Mouse (Mus musculus) cerebral cortex, adult 2 months (tissue): ENCODE results near the gene Gm20388.

ENCODE experiments used
- WGBS: fragments of 180-500 bp; shearing (Covaris S2); methylation state at CpG from one replicate; pipeline ENCODE4 v1.1.7; 2018; 5-methylcytosine and 5-hydroxymethylcytosine counted together

Gene Gm20388

DNA sequence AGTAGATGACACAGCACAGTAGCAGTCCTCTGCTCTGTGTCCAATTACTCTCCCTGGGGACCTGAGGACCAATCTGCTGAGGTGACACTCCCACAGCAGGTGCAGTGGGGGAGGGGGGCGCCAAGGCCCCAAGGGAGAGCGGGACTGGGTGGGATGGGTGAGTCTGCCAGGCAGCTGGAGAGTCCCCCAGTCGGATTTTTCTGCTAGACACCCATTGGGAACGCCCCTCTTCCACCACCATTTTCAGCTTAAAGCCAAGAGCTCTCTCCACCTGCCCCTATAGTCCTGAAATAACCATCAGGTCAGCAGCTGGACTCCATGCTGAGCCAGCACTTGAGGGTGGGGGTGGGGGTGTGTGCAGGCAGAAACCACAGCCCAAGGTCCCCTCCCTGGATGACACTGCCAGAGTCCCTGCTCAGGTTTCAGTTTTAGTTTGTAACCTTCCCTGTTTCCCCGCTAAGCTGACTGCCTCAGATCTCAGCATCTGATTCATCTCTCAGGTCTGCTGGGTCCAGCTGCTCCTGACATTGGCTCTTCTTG is 525.9 kb downstream of the Gm20388 start:
- WGBS: 59% methylated on average over 5 of the region's 5 CpGs

DNA sequence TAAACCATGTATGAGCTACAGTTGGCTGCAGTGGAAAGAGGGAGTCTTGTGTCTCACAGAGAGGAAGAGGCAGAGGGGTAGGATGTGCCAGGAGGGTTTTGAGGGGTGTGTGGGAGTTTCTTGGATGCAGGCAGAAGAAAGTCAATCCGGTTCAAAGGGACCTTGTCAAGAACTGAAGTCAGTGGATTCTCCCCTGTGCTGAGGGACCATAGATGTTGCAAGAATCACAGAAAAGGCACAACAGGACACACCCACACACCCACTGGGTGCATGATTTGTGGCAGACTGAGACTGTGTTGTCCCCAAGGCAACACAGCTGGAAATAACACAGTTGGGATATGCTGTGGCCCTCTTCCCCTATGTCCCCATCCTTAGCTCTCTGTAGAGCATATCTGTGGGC is 526.6 kb downstream of the Gm20388 start:
- 44% methylated on average over 1 of the region's 1 CpGs for WGBS

GRCm38 (mm10) chr8:120437666-120438395 is 527.2 kb downstream of the Gm20388 start:
- WGBS: 55% methylated on average over 21 of the region's 21 CpGs

DNA sequence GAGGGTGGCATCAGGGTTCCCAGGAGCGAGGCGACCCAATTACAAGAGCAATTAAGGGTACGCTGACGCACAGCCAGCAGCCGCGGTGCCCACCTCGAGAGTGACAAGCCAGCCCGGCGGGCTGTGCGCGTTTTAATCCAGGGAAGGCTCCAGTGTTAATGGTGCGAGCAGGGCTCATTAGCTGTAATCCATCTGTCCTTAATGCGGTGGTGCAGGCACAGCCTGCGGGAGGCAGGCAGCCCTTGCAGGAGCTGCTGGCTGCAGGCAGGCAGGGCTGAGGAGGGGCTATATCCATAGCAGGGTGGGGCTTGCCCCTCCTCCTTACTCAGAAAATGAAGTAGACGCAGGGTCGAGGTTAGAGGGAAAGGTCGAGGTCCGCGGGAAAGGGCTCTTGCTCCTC is 528.7 kb downstream of the Gm20388 start:
- WGBS: 41% methylated on average over 19 of the region's 19 CpGs

DNA sequence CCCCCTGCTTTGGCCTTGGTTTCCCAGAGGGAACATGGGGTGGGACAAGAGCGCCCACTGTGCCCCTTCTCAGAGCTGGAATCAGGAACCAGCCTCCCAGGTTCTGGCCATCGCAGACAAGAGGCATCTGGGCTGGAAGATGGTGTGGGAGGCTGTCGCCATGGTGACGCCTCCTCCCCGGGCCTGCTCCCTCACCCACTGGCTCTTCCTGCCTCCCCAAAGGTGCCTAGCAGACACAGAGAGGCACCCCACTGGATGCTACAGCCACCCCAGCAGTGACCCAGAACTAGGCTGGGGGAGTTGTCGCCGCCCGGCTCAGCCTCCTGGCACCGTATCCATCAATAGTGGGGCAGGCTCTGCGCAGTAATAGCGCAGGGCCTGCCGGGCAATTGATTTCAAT is 530.1 kb downstream of the Gm20388 start:
- WGBS: 45% methylated on average over 12 of the region's 12 CpGs

- 79% methylated on average over 6 of the region's 6 CpGs for WGBS
These were observed 531.0 kb downstream of the Gm20388 start for GRCm38 (mm10) chr8:120441637-120442036.

DNA sequence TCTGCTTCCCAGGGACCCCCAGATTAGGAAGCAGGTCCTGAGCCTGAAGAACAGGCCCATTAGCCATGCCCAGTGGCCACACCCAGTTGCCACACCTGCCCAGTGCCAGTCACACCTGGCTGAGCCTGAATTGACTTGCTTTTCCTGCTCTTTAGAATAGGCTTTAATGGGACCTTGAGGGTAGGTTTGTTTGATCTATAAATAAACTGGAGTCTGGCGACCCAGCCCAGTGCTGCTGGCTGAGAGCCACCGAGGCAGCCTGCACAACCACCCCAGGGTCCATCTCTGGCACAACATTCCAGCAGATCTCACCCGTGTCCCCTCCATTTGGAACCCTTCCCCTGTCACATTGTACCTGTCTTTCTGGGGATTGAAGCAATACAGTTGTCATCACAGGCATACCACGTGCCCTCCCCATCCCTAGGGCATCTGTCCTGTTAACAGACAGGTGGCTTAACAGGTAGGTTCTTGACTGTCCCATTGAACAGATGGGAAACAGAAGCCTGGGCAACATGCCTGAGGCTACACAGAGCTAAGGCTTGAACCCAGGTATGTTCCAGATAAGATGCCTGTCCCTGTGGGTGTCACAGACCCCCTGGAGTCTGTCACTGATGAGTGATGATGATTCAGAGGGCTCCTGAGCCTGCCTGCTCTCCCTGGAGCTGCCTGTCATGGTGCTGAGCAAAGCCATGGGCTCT is 531.8 kb downstream of the Gm20388 start:
- WGBS: 54% methylated on average over 4 of the region's 4 CpGs

GRCm38 (mm10) chr8:120445249-120445648 is 534.6 kb downstream of the Gm20388 start:
- 89% methylated on average over 10 of the region's 10 CpGs for WGBS

GRCm38 (mm10) chr8:120448131-120448530 is 537.5 kb downstream of the Gm20388 start:
- WGBS: 84% methylated on average over 6 of the region's 6 CpGs

DNA sequence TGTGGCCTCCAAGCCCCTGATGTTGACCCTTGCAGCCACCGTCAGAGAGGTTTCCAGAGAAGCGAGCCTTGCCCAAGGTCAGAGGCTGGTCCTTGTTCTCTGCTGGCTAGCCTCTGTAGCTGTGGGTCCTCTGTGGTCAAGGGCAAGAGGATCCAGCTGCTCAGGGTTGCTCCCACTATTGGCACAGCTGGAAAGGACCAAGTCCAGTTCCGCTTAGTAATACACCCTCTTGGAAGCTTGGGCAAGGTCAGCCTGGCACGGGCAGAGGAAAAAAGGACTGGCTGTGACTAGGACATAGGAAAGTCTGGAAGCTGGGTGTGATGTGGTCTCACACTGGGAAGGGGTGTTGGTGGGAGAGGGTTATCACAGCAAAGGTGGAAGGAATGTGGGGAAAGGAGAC is 538.5 kb downstream of the Gm20388 start:
- 68% methylated on average over 4 of the region's 4 CpGs for WGBS

- WGBS: 49% methylated on average over 17 of the region's 17 CpGs
These were observed 539.0 kb downstream of the Gm20388 start for GRCm38 (mm10) chr8:120449608-120450031.

GRCm38 (mm10) chr8:120452111-120452510 is 541.5 kb downstream of the Gm20388 start:
- WGBS: 88% methylated on average over 2 of the region's 2 CpGs

DNA sequence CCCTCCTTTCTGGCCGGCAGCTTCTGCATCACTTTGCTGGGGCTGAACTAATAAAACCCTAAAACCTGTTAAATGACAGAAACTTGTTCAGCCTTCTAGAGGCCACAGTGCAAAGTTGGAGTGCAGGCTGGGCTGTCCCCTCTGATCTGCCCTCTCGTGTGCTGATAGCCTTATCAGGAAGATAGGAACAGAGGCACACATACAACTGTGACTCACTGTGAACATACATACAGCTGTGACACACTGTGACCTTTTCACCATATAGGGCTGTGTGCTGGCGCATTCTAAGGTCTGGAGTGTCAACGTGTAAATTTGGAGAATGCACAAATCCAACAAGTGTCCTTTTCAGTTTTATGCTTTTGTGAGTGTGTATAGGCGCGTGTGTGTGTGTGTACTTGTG is 543.8 kb downstream of the Gm20388 start:
- 94% methylated on average over 6 of the region's 6 CpGs for WGBS

DNA sequence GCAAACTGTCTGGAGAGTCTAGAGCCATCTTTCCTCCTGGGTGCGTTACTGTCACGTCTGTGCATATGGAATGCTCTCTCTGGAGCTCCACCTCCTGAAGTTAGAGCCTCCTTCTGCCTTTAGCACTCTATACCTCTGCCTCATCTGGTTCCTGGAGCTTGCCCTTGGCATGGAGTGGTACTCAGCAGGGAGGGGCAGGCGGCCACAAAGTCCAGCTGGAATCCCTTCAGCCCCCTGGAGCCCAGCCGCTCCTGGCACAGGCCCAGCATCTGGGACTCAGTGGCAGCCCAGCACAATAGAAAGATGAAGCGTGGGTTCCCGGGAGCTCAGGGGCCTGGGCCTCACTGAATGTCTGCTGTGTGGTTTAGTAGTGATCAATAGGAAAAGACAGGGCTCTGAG is 549.7 kb downstream of the Gm20388 start:
- 67% methylated on average over 6 of the region's 6 CpGs for WGBS

GRCm38 (mm10) chr8:120462119-120462551 is 551.5 kb downstream of the Gm20388 start:
- WGBS: 70% methylated on average over 15 of the region's 15 CpGs

DNA sequence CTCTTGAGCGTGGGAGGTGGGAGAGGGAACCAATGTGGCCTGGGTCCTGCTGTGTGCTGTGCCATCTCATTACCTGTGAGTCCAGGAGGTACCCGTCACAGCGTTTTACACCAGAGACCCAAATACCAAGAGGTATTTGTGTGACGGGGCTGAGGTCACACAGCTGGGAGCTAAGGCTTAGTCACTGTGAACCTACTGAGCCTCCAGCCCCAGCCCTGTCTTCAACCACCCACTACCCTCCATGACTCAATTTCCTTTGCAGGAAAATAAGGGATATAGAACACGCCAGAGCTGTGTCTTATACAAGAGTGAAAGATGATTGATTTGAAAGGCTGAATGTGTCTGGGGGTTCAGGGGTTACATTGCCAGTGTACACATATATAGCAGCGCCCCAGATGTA is 552.0 kb downstream of the Gm20388 start:
- 81% methylated on average over 6 of the region's 6 CpGs for WGBS

DNA sequence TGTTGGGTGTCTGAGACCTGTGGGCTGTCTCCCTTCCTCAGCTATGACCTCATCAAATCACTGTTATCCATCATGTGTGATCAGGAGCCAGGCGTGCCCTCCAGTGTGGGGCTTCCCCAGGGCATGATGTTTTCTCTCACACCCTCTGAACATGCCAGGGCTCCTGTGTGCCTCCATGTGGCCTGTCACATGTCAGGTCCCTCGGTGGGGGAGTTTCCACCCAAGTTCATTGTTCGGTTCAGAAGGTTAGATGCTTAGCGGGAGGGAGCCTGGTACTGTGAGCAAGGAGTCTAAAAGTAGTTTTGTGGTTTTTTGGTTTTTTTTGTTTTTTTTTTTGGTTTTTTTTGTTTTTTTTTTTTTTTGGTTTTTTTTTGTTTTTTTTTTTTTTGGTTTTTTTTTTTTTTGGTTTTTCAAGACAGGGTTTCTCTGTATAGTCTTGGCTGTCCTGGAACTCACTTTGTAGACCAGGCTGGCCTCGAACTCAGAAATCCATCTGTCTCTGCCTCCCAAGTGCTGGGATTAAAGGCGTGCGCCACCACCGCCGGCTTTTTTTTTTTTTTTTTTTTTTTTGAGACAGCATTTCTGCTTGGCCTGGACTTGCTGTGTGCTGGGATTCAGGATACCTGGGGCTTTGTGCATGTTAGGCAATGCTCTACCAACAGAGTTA is 553.4 kb downstream of the Gm20388 start:
- WGBS: 90% methylated on average over 9 of the region's 9 CpGs

- 92% methylated on average over 4 of the region's 4 CpGs for WGBS
These were observed 553.9 kb downstream of the Gm20388 start for GRCm38 (mm10) chr8:120464585-120464937.

GRCm38 (mm10) chr8:120465710-120466109 is 555.1 kb downstream of the Gm20388 start:
- 43% methylated on average over 8 of the region's 8 CpGs for WGBS

DNA sequence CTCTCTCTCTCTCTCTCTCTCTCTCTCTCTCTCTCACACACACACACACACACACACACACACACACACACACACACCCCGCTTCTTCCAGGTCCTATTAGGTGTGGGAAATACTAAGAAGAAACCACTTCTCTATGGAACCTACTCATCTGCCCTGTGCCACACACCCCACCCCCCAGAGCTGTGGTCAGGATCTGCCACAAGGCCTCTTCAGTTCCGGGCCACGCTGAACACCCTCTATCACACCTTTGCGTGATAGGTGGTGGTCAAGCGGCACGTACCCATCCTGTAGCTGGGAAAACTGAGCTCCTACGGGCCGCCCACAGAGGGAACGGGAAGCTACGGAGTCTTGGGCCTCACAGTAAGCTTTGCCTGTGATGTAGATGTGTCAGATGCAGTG is 555.6 kb downstream of the Gm20388 start:
- WGBS: 86% methylated on average over 10 of the region's 10 CpGs

DNA sequence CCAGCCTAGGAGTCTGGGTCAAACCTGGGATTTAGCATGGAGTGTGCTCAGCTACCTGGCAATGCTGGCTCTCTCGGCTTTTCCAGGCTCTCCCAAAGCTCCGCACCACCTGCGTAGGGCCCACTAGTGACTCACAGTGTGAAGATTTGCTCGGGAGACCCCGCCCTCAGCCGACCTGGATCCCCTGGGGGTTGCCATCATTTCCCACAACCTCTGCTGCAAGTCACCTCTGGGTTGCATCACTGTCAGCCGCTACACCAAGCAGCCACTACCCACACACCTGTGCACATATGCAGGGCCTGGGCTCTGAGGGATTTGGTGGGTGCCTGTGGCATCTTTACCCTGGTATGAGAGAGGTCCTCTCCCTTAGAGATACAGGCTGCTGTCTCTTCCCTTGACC is 557.0 kb downstream of the Gm20388 start:
- 97% methylated on average over 7 of the region's 7 CpGs for WGBS

DNA sequence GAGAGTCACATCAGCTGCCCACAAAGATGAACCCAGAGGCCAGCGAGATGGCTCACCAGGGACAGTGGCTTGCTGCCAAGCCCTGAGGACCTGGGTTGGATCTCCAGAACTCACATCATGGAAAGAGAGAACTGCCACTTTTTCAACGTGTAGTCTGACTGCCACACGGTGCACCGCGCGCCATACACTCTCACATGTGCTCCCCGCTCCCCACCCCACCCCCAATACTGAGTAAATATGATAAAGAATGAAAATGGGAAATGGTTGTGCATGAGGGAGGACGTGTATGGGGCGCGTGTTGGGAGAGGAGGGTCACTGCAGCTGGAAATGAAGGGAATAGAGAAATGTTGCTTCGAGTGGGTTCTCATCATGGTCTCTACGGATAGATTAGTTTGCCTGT is 559.5 kb downstream of the Gm20388 start:
- 93% methylated on average over 12 of the region's 12 CpGs for WGBS

GRCm38 (mm10) chr8:120471166-120471565 is 560.5 kb downstream of the Gm20388 start:
- whole genome bisulfite sequencing: 35% methylated on average over 7 of the region's 7 CpGs
